Mouse (Mus musculus) heart, adult 9 months (tissue): ENCODE measurements at regions not wholly inside any gene's neighbourhood (a gene's known extent, or its start where the extent isn't known, plus 50 kb on each side); places are given as distances from the start of the nearest gene placed in this dataset.

Experiments used
- DNase-seq, 2 experiments: peaks; one replicate each; pipeline ENCODE4 v3.0.0; 2022; ENCODE audit warnings: low spot score in 2 of 2

DNA sequence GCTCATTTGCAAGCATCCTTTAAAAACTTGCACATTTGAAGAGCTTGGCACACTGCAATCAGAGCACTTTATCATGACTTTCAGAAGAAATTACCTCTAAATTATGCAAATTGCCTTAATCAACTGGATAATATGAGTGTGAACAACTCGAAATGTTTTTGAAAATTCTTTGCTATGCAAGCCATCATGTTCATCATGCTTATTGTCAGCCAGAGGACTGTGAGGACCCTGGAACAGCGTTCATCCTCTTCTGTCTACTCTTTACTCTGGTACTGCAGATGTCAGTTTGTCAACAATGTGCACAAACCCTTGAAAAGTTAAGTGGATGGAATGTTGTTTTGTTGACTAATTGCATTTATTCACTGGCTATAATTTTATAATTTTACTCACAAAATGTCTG is 1899.9 kb upstream of the Slc39a10 start:
- no peak for DNase-seq

DNA sequence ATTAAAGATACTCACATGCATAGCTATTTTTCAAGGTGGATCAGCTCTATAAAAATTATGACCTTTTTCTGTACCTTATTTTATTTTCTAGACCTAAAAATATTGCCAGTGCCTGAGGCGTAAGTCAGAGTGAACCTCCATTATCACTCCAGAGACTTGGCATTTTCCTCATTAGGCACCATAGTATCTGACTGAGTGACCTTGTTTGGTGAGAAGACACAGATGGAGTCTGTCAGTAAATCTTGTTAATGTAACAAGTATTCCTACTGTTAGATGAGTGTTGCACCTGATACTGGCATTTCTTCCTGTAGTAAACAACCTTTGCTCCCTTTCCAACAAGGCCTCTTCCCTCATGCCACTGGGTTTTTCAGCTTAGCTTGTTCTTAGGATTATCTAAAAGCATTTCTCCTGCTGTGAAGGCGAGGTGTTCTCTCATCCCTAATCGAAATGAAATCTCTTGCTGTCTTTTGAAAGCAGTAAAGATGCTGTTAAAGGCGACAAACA is 1860.7 kb upstream of the Slc39a10 start:
- DNase-seq, result no peak

DNA sequence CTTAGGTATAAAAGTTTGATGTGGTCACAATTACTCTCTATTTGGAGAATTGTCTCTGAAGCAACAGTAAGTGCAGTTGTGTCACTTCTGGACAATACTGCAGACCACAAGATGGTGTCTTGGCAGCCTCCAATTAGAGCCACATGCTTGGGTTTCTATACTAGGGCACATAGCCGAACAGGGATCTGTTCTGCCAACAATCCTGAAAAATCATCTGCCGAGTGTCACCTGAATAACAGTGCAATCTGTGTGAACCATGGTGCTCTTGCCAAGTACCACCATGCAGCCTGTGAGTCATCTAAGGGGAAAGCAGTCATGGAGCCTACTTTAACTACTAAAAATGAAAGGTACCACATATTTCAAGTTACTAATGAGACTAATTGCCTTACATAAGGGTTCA is 1840.9 kb upstream of the Slc39a10 start:
- no peak for DNase-seq

DNA sequence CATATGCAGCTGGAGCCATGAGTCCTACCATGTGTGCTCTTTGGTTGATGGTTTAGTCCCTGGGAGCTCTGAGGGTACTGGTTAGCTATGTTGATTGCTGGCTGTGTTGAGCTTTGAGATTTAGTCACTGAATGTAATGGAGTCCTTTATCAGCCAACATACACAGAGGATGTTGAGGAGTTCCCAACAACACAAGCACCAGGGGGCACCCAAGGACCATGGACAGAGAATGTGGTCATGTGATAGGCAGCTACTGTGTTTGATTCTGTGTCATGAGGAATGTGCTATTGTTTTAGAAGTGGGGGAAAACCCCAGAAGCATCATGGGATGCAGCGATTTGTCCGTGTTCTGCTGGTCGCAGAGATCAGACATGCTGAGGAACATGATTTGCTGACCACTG is 1816.0 kb upstream of the Slc39a10 start:
- peak in 1 of 2 experiments; percentile 12 for DNase-seq
